Mouse (Mus musculus) layer of hippocampus, adult 9-11 months (tissue): ENCODE results near the gene Sdc4.

Experiments used
- DNase-seq: peaks from one replicate; pipeline ENCODE4 v3.0.0; 2022

Gene Sdc4

GRCm38 (mm10) chr2:164429881-164430615 lies 13.6 kb downstream of the Sdc4 start:
- no peak for DNase-seq

GRCm38 (mm10) chr2:164428451-164428850 lies 15.2 kb downstream of the Sdc4 start:
- no peak for DNase-seq

- DNase-seq, result no peak
Measured at GRCm38 (mm10) chr2:164426952-164427351, 16.7 kb downstream of the Sdc4 start.

GRCm38 (mm10) chr2:164426121-164426520 lies 17.6 kb downstream of the Sdc4 start:
- no peak for DNase-seq

GRCm38 (mm10) chr2:164425401-164425800 lies 18.3 kb downstream of the Sdc4 start:
- DNase-seq, result no peak

GRCm38 (mm10) chr2:164424406-164424805 lies 19.3 kb downstream of the Sdc4 start:
- no peak for DNase-seq

GRCm38 (mm10) chr2:164423464-164423863 lies 20.2 kb downstream of the Sdc4 start:
- no peak for DNase-seq

- DNase-seq, result no peak
Measured at GRCm38 (mm10) chr2:164422675-164423393, 20.9 kb downstream of the Sdc4 start.

GRCm38 (mm10) chr2:164421979-164422378 lies 21.7 kb downstream of the Sdc4 start:
- DNase-seq, result no peak

GRCm38 (mm10) chr2:164421306-164421705 lies 22.4 kb downstream of the Sdc4 start:
- DNase-seq, result no peak

GRCm38 (mm10) chr2:164419489-164419888 lies 24.2 kb downstream of the Sdc4 start:
- DNase-seq, result no peak

- no peak for DNase-seq
Measured at GRCm38 (mm10) chr2:164418308-164418875, 25.3 kb downstream of the Sdc4 start.

GRCm38 (mm10) chr2:164417198-164417597 lies 26.5 kb downstream of the Sdc4 start:
- DNase-seq, result no peak

- no peak for DNase-seq
Measured at GRCm38 (mm10) chr2:164414581-164414980, 29.1 kb downstream of the Sdc4 start.

GRCm38 (mm10) chr2:164414167-164414566 lies 29.5 kb downstream of the Sdc4 start:
- no peak for DNase-seq

GRCm38 (mm10) chr2:164407708-164408107 lies 36.0 kb downstream of the Sdc4 start:
- no peak for DNase-seq

- no peak for DNase-seq
Measured at GRCm38 (mm10) chr2:164405519-164405918, 38.2 kb downstream of the Sdc4 start.

- no peak for DNase-seq
Measured at GRCm38 (mm10) chr2:164405060-164405459, 38.6 kb downstream of the Sdc4 start, which contains the start of gene Matn4. Gene Matn4, minus strand, starts transcription at chr2:164405160.

GRCm38 (mm10) chr2:164404082-164404990 lies 39.4 kb downstream of the Sdc4 start:
- DNase-seq, result no peak

- DNase-seq, result no peak
Measured at GRCm38 (mm10) chr2:164403396-164404081, 40.1 kb downstream of the Sdc4 start.

- DNase-seq, result peak; percentile 55
Measured at GRCm38 (mm10) chr2:164402906-164403305, 40.8 kb downstream of the Sdc4 start, which contains the start of gene Rbpjl. Gene Rbpjl, plus strand, starts transcription at chr2:164403141.

GRCm38 (mm10) chr2:164396911-164397310 lies 46.8 kb downstream of the Sdc4 start:
- DNase-seq, result no peak
